Mouse (Mus musculus): ENCODE measurements around the gene Esrrb. TPM values are rescaled to one million over a fixed set of nuclear protein-coding genes. Genes with fewer than 3 reads are reported as not detected.

Gene Esrrb
- 0.15 and 0.19 TPM in 2 replicates for polyA plus RNA-seq (2012; rRNA removed)

DNA sequence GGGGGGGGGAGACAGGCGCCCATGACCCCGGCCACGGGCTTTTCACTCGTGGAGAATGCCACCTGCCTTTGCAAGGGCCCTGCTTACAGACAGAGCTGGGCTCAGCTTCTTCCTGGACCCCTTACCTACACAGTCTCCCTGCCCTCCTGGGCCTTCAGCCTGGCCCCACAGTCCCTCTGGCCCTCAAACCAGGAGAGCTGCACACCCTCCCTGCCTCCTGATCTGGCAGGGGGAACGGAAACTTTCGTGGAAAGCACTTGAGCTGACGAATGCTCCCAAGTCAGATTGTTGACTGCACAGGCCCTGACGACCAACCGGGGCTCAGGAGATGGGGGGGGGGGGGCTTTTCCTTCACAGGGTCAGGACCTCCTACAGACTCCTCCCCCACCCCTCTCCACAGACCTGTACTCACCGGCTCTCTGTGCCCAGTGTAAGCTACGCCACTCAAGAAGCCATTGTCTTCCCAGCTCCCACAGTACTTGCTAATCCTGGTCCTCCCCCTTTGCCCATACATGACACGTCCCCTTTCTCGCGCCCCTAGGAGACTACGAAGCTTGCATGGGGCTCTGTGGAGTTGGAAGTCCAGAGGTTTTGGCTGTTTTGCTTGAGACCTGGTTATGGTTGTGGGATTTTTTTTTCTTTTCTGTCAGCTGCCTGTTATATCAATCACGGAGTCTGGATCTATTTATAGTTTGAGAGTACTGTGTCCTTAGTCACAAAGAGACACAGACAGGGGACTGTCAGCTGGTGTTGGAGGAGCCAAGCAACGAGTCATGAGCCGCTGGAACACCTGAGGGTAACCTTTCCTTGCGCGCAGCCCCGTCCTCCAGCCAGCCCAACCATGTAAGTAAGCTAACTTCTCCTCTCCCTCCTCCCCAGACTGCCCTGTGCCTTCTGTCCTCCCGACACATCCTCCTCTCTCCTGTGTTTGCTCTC lies at the start of gene Esrrb:
Gene Esrrb (plus strand): TSS at position 422 of the 936 bp plus-strand sequence.

Other genes starting within 250 kb of the Esrrb start
- gene Gpatch2l, start 119.3 kb upstream of the Esrrb start, polyA plus RNA-seq (2012; rRNA removed): 4.7 and 5.0 TPM in 2 replicates